Mouse (Mus musculus) intestine, postnatal 0 days (tissue): ENCODE results near the gene Sertad1. TPM values are rescaled to one million over a fixed set of nuclear protein-coding genes. Genes with fewer than 3 reads are reported as not detected.

Experiments
- ATAC-seq: fragments of 200-750 bp; cut with Nextera tagmentation; 2 replicates; pipeline ENCODE4 v1.8.0; 2017; ENCODE audit warnings: mild to moderate bottlenecking, moderate TSS enrichment, moderate library complexity
- H3K27ac ChIP-seq: fragments of 300-500 bp; sonication (generic); 2 replicates; pipeline ENCODE4 v1.5.1; 2014; ENCODE audit warnings: mild to moderate bottlenecking, low read depth, low read length, moderate library complexity
- H3K27me3 ChIP-seq: fragments of 300-500 bp; sonication (generic); replicated peaks from 2 replicates; pipeline ENCODE4 v1.6.1; 2014; ENCODE audit warnings: low read length, mixed read lengths; ENCODE audit not compliant: control insufficient read depth, insufficient read depth
- H3K36me3 ChIP-seq: fragments of 300-500 bp; sonication (generic); 2 replicates; pipeline ENCODE4 v1.6.1; 2014; ENCODE audit warnings: mild to moderate bottlenecking, moderate library complexity; ENCODE audit not compliant: control insufficient read depth, insufficient read depth
- H3K4me1 ChIP-seq: fragments of 300-500 bp; sonication (generic); replicated peaks from 2 replicates; pipeline ENCODE4 v1.6.1; 2014; ENCODE audit warnings: antibody characterized with exemption, low read length, mixed read lengths; ENCODE audit not compliant: control insufficient read depth, insufficient read depth
- H3K4me2 ChIP-seq: fragments of 300-500 bp; sonication (generic); replicated peaks from 2 replicates; pipeline ENCODE4 v1.6.1; 2014; ENCODE audit warnings: low read depth, mild to moderate bottlenecking, moderate library complexity
- H3K4me3 ChIP-seq: fragments of 300-500 bp; sonication (generic); 2 replicates; pipeline ENCODE4 v1.5.1; 2014; ENCODE audit warnings: low read depth, low read length
- H3K9ac ChIP-seq: fragments of 300-500 bp; sonication (generic); 2 replicates; pipeline ENCODE4 v1.6.1; 2014; ENCODE audit warnings: mild to moderate bottlenecking, low read depth, low read length
- H3K9me3 ChIP-seq: fragments of 300-500 bp; sonication (generic); 2 replicates; pipeline ENCODE4 v1.6.1; 2016; ENCODE audit warnings: mixed run types; ENCODE audit not compliant: control insufficient read depth
- CTCF ChIP-seq: sonication (generic); IDR thresholded peaks from 2 replicates; pipeline ENCODE4 v1.5.1; 2016; ENCODE audit warnings: low read depth, mild to moderate bottlenecking, control low read depth, antibody characterized with exemption, moderate library complexity
- WGBS: fragments of 180-500 bp; shearing (Covaris S2); extraction: QIAGEN DNeasy Blood & Tissue Kit; methylation state at CpG from one replicate; pipeline ENCODE4 v1.1.7; 2014; 5-methylcytosine and 5-hydroxymethylcytosine counted together
- polyA plus RNA-seq: library from polyadenylated mRNA; unstranded; fragments of >200 nt; fragmentation: Nextera tagmentation; extraction: Ambion mirVana; gene quantifications from 2 replicates; pipeline ENCODE4 v1.2.1, GENCODE M21; 2015

Sertad1 gene
- polyA plus RNA-seq, 1 experiment from 2014 or later = 42.7 TPM

- 85% methylated on average over 21 of the region's 21 CpGs for WGBS
- no peaks in the 10 kb centered on the region for H3K4me1 ChIP-seq
- H3K4me3 ChIP-seq = no peak overlapping the region
- H3K9ac ChIP-seq = no peak overlapping the region
- no peaks in the 10 kb centered on the region for H3K9me3 ChIP-seq
- peaks cover 28% of the 10 kb centered on the region; the same call in 1 of the 2 replicates for H3K36me3 ChIP-seq
- no peak for ATAC-seq
- no peak overlapping the region for H3K27ac ChIP-seq
- H3K4me2 ChIP-seq = no peak overlapping the region
- no peak for TF ChIP-seq CTCF
- H3K27me3 ChIP-seq = no peaks in the 10 kb centered on the region
These were observed 42.4 kb downstream of the Sertad1 start for GRCm38 (mm10) chr7:27529070-27529469.

GRCm38 (mm10) chr7:27530937-27531336 is 44.2 kb downstream of the Sertad1 start:
- ATAC-seq = no peak
- Histone ChIP-seq H3K9me3 (no peaks in the 10 kb centered on the region), H3K4me3 (no peak overlapping the region), H3K27ac (no peak overlapping the region), H3K9ac (no peak overlapping the region), H3K4me1 (no peaks in the 10 kb centered on the region), H3K4me2 (no peak overlapping the region), H3K36me3 (peaks cover 36% of the 10 kb centered on the region; the same call in 1 of the 2 replicates), H3K27me3 (no peaks in the 10 kb centered on the region)
- 73% methylated on average over 3 of the region's 3 CpGs for whole genome bisulfite sequencing
- TF ChIP-seq CTCF = peak; percentile 45

GRCm38 (mm10) chr7:27531707-27532106 is 45.0 kb downstream of the Sertad1 start:
- no peak overlapping the region for H3K4me3 ChIP-seq
- 86% methylated on average over 10 of the region's 10 CpGs for WGBS
- no peak overlapping the region for H3K9ac ChIP-seq
- no peaks in the 10 kb centered on the region for H3K4me1 ChIP-seq
- H3K27ac ChIP-seq = no peak overlapping the region
- no peak for TF ChIP-seq CTCF
- no peaks in the 10 kb centered on the region for H3K27me3 ChIP-seq
- no peak overlapping the region for H3K4me2 ChIP-seq
- peaks cover 36% of the 10 kb centered on the region; the same call in 1 of the 2 replicates for H3K36me3 ChIP-seq
- ATAC-seq = no peak
- H3K9me3 ChIP-seq = no peaks in the 10 kb centered on the region

GRCm38 (mm10) chr7:27532480-27533050 is 45.9 kb downstream of the Sertad1 start:
- no peak for ATAC-seq
- TF ChIP-seq CTCF = no peak
- H3K36me3 ChIP-seq = peaks cover 39% of the 10 kb centered on the region; the same call in 1 of the 2 replicates

GRCm38 (mm10) chr7:27535386-27535785 is 48.7 kb downstream of the Sertad1 start:
- Histone ChIP-seq H3K4me1 (no peaks in the 10 kb centered on the region), H3K4me3 (no peak overlapping the region), H3K9me3 (no peaks in the 10 kb centered on the region), H3K4me2 (no peak overlapping the region), H3K36me3 (peaks cover 38% of the 10 kb centered on the region; the same call in 1 of the 2 replicates), H3K27me3 (no peaks in the 10 kb centered on the region), H3K27ac (no peak overlapping the region), H3K9ac (no peak overlapping the region)
- no peak for ATAC-seq
- TF ChIP-seq CTCF = no peak
- 59% methylated on average over 2 of the region's 2 CpGs for WGBS

More at GRCm38 (mm10) chr7:27532480-27533050, 45.9 kb downstream of the Sertad1 start:
- WGBS = 95% methylated on average over 9 of the region's 9 CpGs
- Histone ChIP-seq H3K9me3 (no peaks in the 10 kb centered on the region), H3K4me3 (no peak overlapping the region), H3K27ac (no peak overlapping the region), H3K27me3 (no peaks in the 10 kb centered on the region), H3K9ac (no peak overlapping the region), H3K4me1 (no peaks in the 10 kb centered on the region), H3K4me2 (no peak overlapping the region)

- Histone ChIP-seq H3K9ac (no peak overlapping the region), H3K36me3 (peaks cover 28% of the 10 kb centered on the region; the same call in 1 of the 2 replicates), H3K4me3 (no peak overlapping the region), H3K27ac (no peak overlapping the region), H3K9me3 (no peaks in the 10 kb centered on the region), H3K27me3 (no peaks in the 10 kb centered on the region), H3K4me2 (no peak overlapping the region), H3K4me1 (no peaks in the 10 kb centered on the region)
- no peak for ATAC-seq
- TF ChIP-seq CTCF = no peak
- WGBS = 88% methylated on average over 6 of the region's 6 CpGs
These were observed 49.9 kb downstream of the Sertad1 start for GRCm38 (mm10) chr7:27536618-27537017.
